Comparison of ENCODE assay signal across 21 mouse cellular contexts in genomic region chr5:79734885-79735284, GRCm38 (mm10).
DNase-seq lines count a peak whose midpoint lies in the region; ATAC-seq and TF ChIP-seq lines count a peak whose summit lies in the region.
"Had no signal": no experiment of that assay in that cellular context is flagged by ENCODE, and none has a peak within 500 bp of the region (broad histone marks: within the 10 kb centered on the region; RNA-seq: fewer than 3 reads in every experiment).

No protein-coding gene starts in this region.

- no peak for ATAC-seq in limb, embryonic 14.5 days (ENCODE audit: low FRiP score, low read depth)
- no peak for ATAC-seq in granulocyte monocyte progenitor cell, adult 5-6 weeks (replicated peaks; ENCODE audit: poor library complexity, severe bottlenecking)

- no peak overlapping the region for H3K27ac ChIP-seq in limb, embryonic 14.5 days (replicated peaks; ENCODE audit: low read depth, low read length)
- no peak overlapping the region for H3K27ac ChIP-seq in limb, embryonic 10.5 days
- H3K27ac ChIP-seq: embryonic facial prominence, embryonic 12.5 days; hindbrain, embryonic 15.5 days; liver, embryonic 14.5 days; neural tube, embryonic 15.5 days; stomach, postnatal 0 days had no signal

- no peak overlapping the region for H3K4me2 ChIP-seq in limb, embryonic 14.5 days (replicated peaks; ENCODE audit: low read depth, low read length, severe bottlenecking)
- H3K4me2 ChIP-seq: embryonic facial prominence, embryonic 12.5 days; hindbrain, embryonic 15.5 days; neural tube, embryonic 15.5 days had no signal

- H3K9me3 ChIP-seq in limb, embryonic 14.5 days (ENCODE audit: control insufficient read depth, low read length) = no peaks in the 10 kb centered on the region
- no peaks in the 10 kb centered on the region for H3K9me3 ChIP-seq in limb, embryonic 10.5 days (replicated peaks)
- H3K9me3 ChIP-seq: embryonic facial prominence, embryonic 12.5 days; hindbrain, embryonic 15.5 days; neural tube, embryonic 15.5 days had no signal

- H3K27me3 ChIP-seq in limb, embryonic 14.5 days (ENCODE audit: control insufficient read depth, insufficient read depth, low read length) = no peaks in the 10 kb centered on the region
- H3K27me3 ChIP-seq in limb, embryonic 10.5 days (ENCODE audit: low read depth, poor library complexity, severe bottlenecking) = no peaks in the 10 kb centered on the region
- H3K27me3 ChIP-seq: embryonic facial prominence, embryonic 12.5 days; hindbrain, embryonic 15.5 days; neural tube, embryonic 15.5 days had no signal

- H3K4me1 ChIP-seq in limb, embryonic 14.5 days (ENCODE audit: control insufficient read depth, insufficient read depth, low read length) = no peaks in the 10 kb centered on the region
- H3K4me1 ChIP-seq in limb, embryonic 10.5 days = no peaks in the 10 kb centered on the region
- H3K4me1 ChIP-seq: embryonic facial prominence, embryonic 12.5 days; hindbrain, embryonic 15.5 days; neural tube, embryonic 15.5 days had no signal

- H3K9ac ChIP-seq in limb, embryonic 14.5 days (ENCODE audit: low read depth, low read length, severe bottlenecking) = no peak overlapping the region
- H3K9ac ChIP-seq: embryonic facial prominence, embryonic 12.5 days; hindbrain, embryonic 15.5 days; liver, embryonic 14.5 days; neural tube, embryonic 15.5 days had no signal

- 60% methylated on average over 5 of the region's 5 CpGs for WGBS in limb, embryonic 14.5 days
- WGBS in limb, embryonic 10.5 days = 85% methylated on average over 5 of the region's 5 CpGs

- intact Hi-C loops in gastrocnemius, postnatal 36 days (cut with DNase I) = no loop called here

- no peaks in the 10 kb centered on the region for H3K36me3 ChIP-seq in limb, embryonic 14.5 days (ENCODE audit: control insufficient read depth, insufficient read depth, low read length)
- H3K36me3 ChIP-seq in limb, embryonic 10.5 days = no peaks in the 10 kb centered on the region
- H3K36me3 ChIP-seq: embryonic facial prominence, embryonic 12.5 days; hindbrain, embryonic 15.5 days; neural tube, embryonic 15.5 days had no signal

- no peak overlapping the region for H3K4me3 ChIP-seq in limb, embryonic 14.5 days (replicated peaks; ENCODE audit: low read length)
- no peak overlapping the region for H3K4me3 ChIP-seq in limb, embryonic 10.5 days
- H3K4me3 ChIP-seq: embryonic facial prominence, embryonic 12.5 days; hindbrain, embryonic 15.5 days; neural tube, embryonic 15.5 days had no signal

- DNase-seq in cerebellum, postnatal 10 days = peak; percentile 30 to 42
- no peak for DNase-seq in cerebellum, adult 11 months
- peak; percentile 16 to 29 for DNase-seq in gastrocnemius, postnatal 4 days (ENCODE audit: low spot score in 2 of 2)
- no peak for DNase-seq in gastrocnemius, postnatal 36 days
- peak; percentile 40 for DNase-seq in limb, embryonic 14.5 days (ENCODE audit: low spot score)
- no peak for DNase-seq in limb, embryonic 10.5 days (ENCODE audit: low spot score)
- peak; percentile 97 for DNase-seq in 416B (ENCODE audit: low read depth)
- DNase-seq: adrenal gland, adult 2 months; B cell, adult 2 months; cerebellum, postnatal 36 days; gastrocnemius, postnatal 25 days; kidney, adult 11 months; kidney, postnatal 14 days; layer of hippocampus, adult 9-11 months; lung, postnatal 14 days had no signal

- TF ChIP-seq POLR2A in limb, embryonic 14.5 days (IDR thresholded peaks at IDR 0.05; ENCODE audit: borderline replicate concordance, extremely low read depth, insufficient read depth, insufficient read length) = no peak

Comparison
In these comparisons a context has a peak if more than half of its experiments do, and no peak if none do; other contexts are left out.
1. DNase-seq: peak in cerebellum, postnatal 10 days (2 of 2), gastrocnemius, postnatal 4 days (2 of 2), limb, embryonic 14.5 days (single experiment) and 416B (single experiment); none in cerebellum, adult 11 months (single experiment), gastrocnemius, postnatal 36 days (0 of 2) and limb, embryonic 10.5 days (single experiment).